Mouse (Mus musculus) midbrain, embryonic 13.5 days (tissue): ENCODE measurements around the gene Ing1. TPM values are rescaled to one million over a fixed set of nuclear protein-coding genes. Genes with fewer than 3 reads are reported as not detected.
"Not testable (repeated sequence)": the region's sequence is repeated elsewhere in the genome, so short reads cannot be mapped to it uniquely, and the experiment has no call there.

Source experiments
- ATAC-seq: fragments of 200-750 bp; cut with Nextera tagmentation; 2 replicates; pipeline ENCODE4 v1.8.0; 2017; ENCODE audit warnings: mild to moderate bottlenecking, moderate TSS enrichment, moderate library complexity
- H3K27ac ChIP-seq: fragments of 300-500 bp; sonication (generic); 2 replicates; pipeline ENCODE4 v1.5.1; 2015; ENCODE audit warnings: inconsistent platforms, mild to moderate bottlenecking, moderate library complexity
- H3K27me3 ChIP-seq: fragments of 300-500 bp; sonication (generic); 2 replicates; pipeline ENCODE4 v1.6.1; 2015; ENCODE audit warnings: mild to moderate bottlenecking, inconsistent platforms
- H3K36me3 ChIP-seq: fragments of 300-500 bp; sonication (generic); 2 replicates; pipeline ENCODE4 v1.6.1; 2015; ENCODE audit warnings: mild to moderate bottlenecking, inconsistent platforms
- H3K4me1 ChIP-seq: fragments of 300-500 bp; sonication (generic); replicated peaks from 2 replicates; pipeline ENCODE4 v1.6.1; 2015; ENCODE audit warnings: inconsistent platforms
- H3K4me2 ChIP-seq: fragments of 300-500 bp; sonication (generic); replicated peaks from 2 replicates; pipeline ENCODE4 v1.6.1; 2015; ENCODE audit warnings: moderate library complexity, mild to moderate bottlenecking, inconsistent platforms
- H3K4me3 ChIP-seq: fragments of 300-500 bp; sonication (generic); replicated peaks from 2 replicates; pipeline ENCODE4 v1.5.1; 2015; ENCODE audit warnings: mild to moderate bottlenecking, inconsistent platforms
- H3K9ac ChIP-seq: fragments of 300-500 bp; sonication (generic); replicated peaks from 2 replicates; pipeline ENCODE4 v1.6.1; 2015; ENCODE audit warnings: mild to moderate bottlenecking, inconsistent platforms
- H3K9me3 ChIP-seq: fragments of 300-500 bp; sonication (generic); 2 replicates; pipeline ENCODE4 v1.6.1; 2016; ENCODE audit warnings: mild to moderate bottlenecking, inconsistent platforms
- WGBS: fragments of 180-500 bp; shearing (Covaris S2); methylation state at CpG from one replicate; pipeline ENCODE4 v1.1.7; 2015; 5-methylcytosine and 5-hydroxymethylcytosine counted together
- polyA plus RNA-seq: library from polyadenylated mRNA; unstranded; fragments of >200 nt; fragmentation: Nextera tagmentation; extraction: Ambion mirVana; gene quantifications from 2 replicates; pipeline ENCODE4 v1.2.1, GENCODE M21; 2015

The Ing1 gene
- polyA plus RNA-seq, 1 experiment from 2014 or later: 46.7 TPM

DNA sequence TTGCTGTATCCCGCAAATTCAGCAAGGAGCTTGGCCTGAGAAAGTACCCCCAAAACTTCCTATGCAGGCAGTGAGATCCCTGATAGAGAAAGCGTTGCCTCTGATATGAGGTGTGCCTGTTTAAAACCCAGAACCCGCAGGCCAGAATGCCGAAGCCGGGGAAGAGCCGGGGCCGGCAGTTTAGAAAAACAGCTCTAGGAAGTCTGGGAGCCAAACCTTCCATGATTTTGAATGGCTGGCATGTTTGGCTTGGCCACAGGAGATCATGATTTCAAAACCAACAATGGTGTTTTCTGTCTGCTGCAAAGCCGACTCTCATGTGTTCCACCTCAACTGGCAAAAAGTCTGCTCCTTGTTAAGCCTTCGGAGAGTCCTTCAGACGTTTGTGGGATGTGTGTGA, 3.0 kb upstream of the Ing1 start:
- Histone ChIP-seq H3K9ac (no peak overlapping the region), H3K27ac (no peak overlapping the region), H3K4me1 (peaks cover 27% of the 10 kb centered on the region), H3K4me2 (no peak overlapping the region), H3K27me3 (peaks cover 3% of the 10 kb centered on the region; the same call in 1 of the 2 replicates), H3K36me3 (0 out of 2 replicates have a peak, but pooled peaks cover under 1% of the 10 kb centered on the region), H3K4me3 (no peak overlapping the region), H3K9me3 (no peaks in the 10 kb centered on the region)
- 87% methylated on average over 10 of the region's 10 CpGs for WGBS
- ATAC-seq: no peak

- H3K27ac ChIP-seq: peak overlapping the region; percentile 100
- peak overlapping the region; percentile 89 for H3K4me3 ChIP-seq
- H3K27me3 ChIP-seq: peaks cover 3% of the 10 kb centered on the region; the same call in 1 of the 2 replicates
- WGBS: under 1% methylated on average over 84 of the region's 103 CpGs
- H3K9me3 ChIP-seq: no peaks in the 10 kb centered on the region
- ATAC-seq: peak; percentile 87
- H3K9ac ChIP-seq: peak overlapping the region; percentile 93
- H3K4me1 ChIP-seq: peaks cover 35% of the 10 kb centered on the region
- no peaks in the 10 kb centered on the region for H3K36me3 ChIP-seq
- peak overlapping the region; percentile 78 for H3K4me2 ChIP-seq
Observed at GRCm38 (mm10) chr8:11555720-11556591, 585 bp downstream of the Ing1 start.

DNA sequence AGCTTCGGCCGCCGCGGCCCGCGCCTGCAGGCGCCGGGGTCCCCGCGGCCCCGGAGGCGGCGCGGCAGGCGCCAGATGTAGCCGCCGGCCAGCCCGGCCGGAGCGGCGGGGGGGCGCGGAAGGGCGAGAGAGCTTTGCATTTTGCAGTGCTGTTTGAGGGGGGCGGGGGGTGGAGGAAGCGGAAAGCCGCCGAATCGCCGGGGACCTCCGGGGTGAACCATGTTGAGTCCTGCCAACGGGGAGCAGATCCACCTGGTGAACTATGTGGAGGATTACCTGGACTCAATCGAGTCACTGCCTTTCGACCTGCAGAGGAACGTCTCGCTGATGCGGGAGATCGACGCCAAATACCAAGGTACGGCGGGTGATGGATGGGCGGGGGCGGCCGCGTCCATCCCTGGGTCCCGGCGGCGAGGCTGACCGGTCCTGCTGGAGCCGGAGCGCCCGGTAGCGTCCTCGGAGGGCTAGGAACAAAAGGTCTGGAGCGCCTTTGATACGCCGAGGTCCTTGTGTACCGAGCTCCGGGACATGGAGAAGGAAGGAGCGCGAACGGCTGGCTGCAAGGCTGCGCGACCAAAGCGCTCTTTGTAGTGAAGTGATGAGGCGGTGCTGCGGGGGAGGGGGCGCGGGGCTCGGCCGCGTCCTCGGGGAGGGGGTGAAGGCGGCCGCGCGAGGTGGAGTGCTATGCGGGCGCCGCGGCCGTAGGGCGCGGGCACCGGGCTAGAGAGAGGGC, 1.5 kb downstream of the Ing1 start:
- Histone ChIP-seq H3K27me3 (peaks cover 3% of the 10 kb centered on the region; the same call in 1 of the 2 replicates), H3K4me2 (peak overlapping the region; percentile 78), H3K4me3 (peak overlapping the region; percentile 89), H3K9ac (peak overlapping the region; percentile 93), H3K4me1 (peaks cover 34% of the 10 kb centered on the region), H3K9me3 (no peaks in the 10 kb centered on the region), H3K36me3 (peaks cover 8% of the 10 kb centered on the region), H3K27ac (peak overlapping the region; percentile 100)
- WGBS: under 1% methylated on average over 74 of the region's 85 CpGs
- ATAC-seq: no peak

DNA sequence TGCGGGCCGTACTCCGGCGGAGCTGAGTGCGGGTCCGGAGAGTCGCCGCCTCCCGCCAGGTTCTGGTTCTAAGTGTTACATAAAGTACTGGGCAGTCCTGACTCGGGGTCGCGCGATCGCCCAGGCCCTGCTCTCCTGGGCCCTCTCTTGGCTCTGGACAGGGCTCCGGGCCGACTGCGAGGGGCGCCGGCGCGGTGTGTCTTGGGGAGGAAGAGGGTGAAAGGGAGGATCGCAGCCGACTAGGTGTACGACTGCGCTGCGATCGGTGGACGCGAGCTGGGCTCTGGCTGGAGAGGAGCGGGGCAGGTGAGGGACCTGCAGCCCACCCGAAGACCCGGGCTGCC, 2.0 kb downstream of the Ing1 start:
- peak; percentile 0; the same call in 1 of the 2 replicates for ATAC-seq
- Histone ChIP-seq H3K36me3 (peaks cover 14% of the 10 kb centered on the region), H3K4me3 (peak overlapping the region; percentile 89), H3K9me3 (no peaks in the 10 kb centered on the region), H3K9ac (peak overlapping the region; percentile 93), H3K27me3 (no peaks in the 10 kb centered on the region), H3K4me2 (peak overlapping the region; percentile 78), H3K27ac (peak overlapping the region; percentile 100), H3K4me1 (peaks cover 34% of the 10 kb centered on the region)
- WGBS: 2% methylated on average over 30 of the region's 32 CpGs

DNA sequence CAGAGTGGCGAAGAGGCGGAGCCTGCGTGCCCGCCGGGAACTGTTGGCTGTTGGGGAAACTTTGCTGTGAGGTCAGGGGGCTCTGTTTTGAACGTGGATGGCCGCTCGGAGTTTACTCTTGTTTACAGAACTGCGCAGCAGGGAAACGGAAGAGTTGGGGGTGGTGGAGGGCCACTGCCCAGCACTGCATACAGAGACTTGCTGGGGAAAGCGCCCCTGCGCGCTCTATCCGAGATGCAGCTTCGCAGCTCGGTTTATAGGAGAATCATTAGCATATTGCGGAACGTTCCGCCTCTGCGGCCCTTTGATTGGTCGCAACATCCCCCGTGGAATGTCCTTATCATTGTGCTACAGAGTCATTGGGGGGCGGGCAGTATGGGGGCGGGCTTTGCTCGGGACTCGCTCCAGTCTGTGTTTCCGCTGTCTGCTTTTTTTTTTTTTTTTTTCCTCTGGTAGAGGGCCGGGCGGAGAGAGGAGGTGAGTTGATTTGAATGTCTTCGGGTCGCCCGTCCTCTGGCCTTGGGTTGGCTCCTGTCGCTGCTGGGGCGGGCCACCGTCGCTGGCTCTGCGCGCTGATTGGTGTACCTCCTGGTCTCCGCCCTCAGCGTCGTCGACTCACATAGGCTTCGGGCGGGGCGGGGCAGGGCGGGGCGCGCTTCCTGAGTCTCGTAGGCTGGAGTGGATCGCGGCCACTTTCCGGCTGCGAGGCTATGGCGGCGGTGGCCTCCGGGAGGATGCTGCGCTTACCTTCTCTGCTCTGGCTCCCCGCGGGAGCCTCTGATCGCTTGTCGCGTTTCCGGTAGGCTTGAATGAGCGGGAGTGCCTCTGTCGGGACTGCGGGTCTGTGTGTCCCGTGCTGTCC, 2.6 kb downstream of the Ing1 start:
- Histone ChIP-seq H3K36me3 (peaks cover 14% of the 10 kb centered on the region), H3K9ac (peak overlapping the region; percentile 93), H3K4me3 (peak overlapping the region; percentile 89), H3K4me2 (peak overlapping the region; percentile 78), H3K27ac (peak overlapping the region; percentile 100), H3K9me3 (no peaks in the 10 kb centered on the region), H3K4me1 (peaks cover 34% of the 10 kb centered on the region), H3K27me3 (no peaks in the 10 kb centered on the region)
- ATAC-seq: peak; percentile 83
- WGBS: under 1% methylated on average over 67 of the region's 67 CpGs

DNA sequence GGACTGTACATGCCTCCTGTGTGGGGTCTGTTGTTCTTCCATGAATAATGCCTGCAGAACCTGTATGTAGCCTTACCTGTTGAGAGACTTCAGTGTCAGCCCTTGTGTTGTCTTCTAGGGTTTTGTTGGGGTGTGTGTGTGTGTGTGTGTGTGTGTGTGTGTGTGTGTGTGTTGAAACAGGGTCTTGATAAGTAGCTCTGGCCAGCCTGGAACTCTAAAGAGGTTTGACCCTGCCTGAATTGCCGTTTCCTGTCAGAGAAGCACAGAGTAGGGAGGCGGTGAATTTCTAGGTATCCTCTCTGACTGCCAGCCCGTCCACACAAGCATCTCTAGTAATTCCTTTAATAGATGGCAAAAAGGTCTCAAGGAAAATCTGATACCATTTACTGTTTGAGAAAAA, 4.1 kb downstream of the Ing1 start:
- Histone ChIP-seq H3K4me3 (0 out of 2 replicates have a peak overlapping the region, but pooled peaks have one; percentile 89), H3K9ac (no peak overlapping the region), H3K9me3 (no peaks in the 10 kb centered on the region), H3K27ac (no peak overlapping the region), H3K4me1 (peaks cover 23% of the 10 kb centered on the region), H3K27me3 (no peaks in the 10 kb centered on the region), H3K36me3 (peaks cover 29% of the 10 kb centered on the region), H3K4me2 (peak overlapping the region; percentile 78)
- WGBS: 77% methylated on average over 3 of the region's 3 CpGs
- no peak for ATAC-seq

- no peak overlapping the region for H3K27ac ChIP-seq
- H3K9ac ChIP-seq: 0 out of 2 replicates have a peak overlapping the region, but pooled peaks have one; percentile 10
- no peaks in the 10 kb centered on the region for H3K27me3 ChIP-seq
- H3K4me2 ChIP-seq: no peak overlapping the region
- WGBS: 87% methylated on average over 9 of the region's 9 CpGs
- no peaks in the 10 kb centered on the region for H3K9me3 ChIP-seq
- peaks cover 36% of the 10 kb centered on the region for H3K36me3 ChIP-seq
- no peak for ATAC-seq
- peaks cover 21% of the 10 kb centered on the region for H3K4me1 ChIP-seq
- no peak overlapping the region for H3K4me3 ChIP-seq
Observed at GRCm38 (mm10) chr8:11560220-11560619, 4.8 kb downstream of the Ing1 start.

DNA sequence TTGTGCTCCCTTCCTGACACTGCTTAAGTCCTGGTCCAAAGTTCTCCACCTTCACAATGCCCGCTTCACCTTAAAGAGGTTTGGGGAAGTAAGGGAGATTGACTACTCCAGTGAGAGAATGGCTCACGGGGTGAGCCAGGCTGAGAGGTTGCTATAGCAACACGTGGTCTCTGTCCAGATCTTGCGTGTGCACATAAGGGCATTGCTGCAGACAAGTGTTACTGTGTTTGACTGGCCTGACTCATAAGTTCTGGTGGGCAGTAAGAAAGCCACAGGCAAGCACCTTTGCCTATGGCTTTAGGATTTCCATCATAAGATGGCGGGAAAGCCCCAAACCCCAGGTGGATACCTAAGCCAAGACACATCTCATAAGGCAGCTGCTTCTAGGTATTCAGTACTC, 8.9 kb downstream of the Ing1 start:
- peaks cover 12% of the 10 kb centered on the region for H3K4me1 ChIP-seq
- H3K36me3 ChIP-seq: peaks cover 61% of the 10 kb centered on the region
- no peak overlapping the region for H3K27ac ChIP-seq
- H3K9ac ChIP-seq: no peak overlapping the region
- no peak overlapping the region for H3K4me2 ChIP-seq
- no peaks in the 10 kb centered on the region for H3K9me3 ChIP-seq
- no peak overlapping the region for H3K4me3 ChIP-seq
- H3K27me3 ChIP-seq: no peaks in the 10 kb centered on the region
- no peak for ATAC-seq
- WGBS: 94% methylated on average over 5 of the region's 5 CpGs

DNA sequence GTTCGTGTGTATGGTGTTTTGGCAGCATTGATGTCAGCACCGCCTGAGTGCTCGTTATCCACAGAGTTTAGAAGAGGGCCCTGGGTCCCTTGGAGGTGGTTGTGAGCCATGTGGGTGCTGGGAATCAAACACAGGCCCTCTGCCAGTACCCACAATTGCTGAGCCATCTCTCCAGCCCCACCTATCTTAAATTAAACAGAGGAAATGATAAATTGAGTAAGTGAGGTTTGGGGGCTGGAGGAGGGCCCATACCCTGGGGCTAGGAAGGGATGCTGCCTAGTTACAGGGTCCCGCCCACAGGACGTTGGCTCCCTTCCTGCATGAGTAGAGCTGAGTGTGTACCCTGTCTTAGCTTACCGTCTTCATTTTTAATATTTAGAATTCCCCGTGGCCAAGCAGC, 9.3 kb downstream of the Ing1 start:
- Histone ChIP-seq H3K9ac (no peak overlapping the region), H3K27me3 (no peaks in the 10 kb centered on the region), H3K4me1 (peaks cover 9% of the 10 kb centered on the region; the same call in 1 of the 2 replicates), H3K27ac (no peak overlapping the region), H3K9me3 (no peaks in the 10 kb centered on the region), H3K36me3 (peaks cover 61% of the 10 kb centered on the region), H3K4me2 (no peak overlapping the region), H3K4me3 (no peak overlapping the region)
- 91% methylated on average over 7 of the region's 7 CpGs for WGBS
- ATAC-seq: no peak

DNA sequence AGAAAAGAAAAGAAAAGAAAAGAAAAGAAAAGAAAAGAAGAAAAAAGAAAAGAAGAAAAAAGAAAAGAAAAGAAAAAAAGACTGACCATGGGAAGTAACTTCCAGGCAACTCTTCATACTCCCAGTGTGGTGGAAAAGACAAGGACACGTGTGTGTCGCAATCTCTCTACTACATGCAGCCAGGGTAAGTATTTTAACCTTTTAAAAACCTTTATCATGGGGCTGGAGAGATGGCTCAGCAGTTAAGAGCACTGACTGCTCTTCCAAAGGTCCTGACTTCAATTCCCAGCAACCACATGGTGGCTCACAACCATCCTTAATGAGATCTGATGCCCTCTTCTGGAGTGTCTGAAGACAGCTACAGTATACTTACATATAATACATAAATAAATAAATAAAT, 12.8 kb downstream of the Ing1 start:
- H3K27me3 ChIP-seq, H3K9me3 ChIP-seq, H3K4me2 ChIP-seq, H3K27ac ChIP-seq, H3K4me1 ChIP-seq, H3K9ac ChIP-seq, H3K4me3 ChIP-seq, ATAC-seq: not testable (repeated sequence)
- WGBS: 99% methylated on average over 2 of the region's 2 CpGs
- H3K36me3 ChIP-seq: peaks cover 46% of the 10 kb centered on the region

- 88% methylated on average over 22 of the region's 22 CpGs for WGBS
- Histone ChIP-seq H3K4me1 (no peaks in the 10 kb centered on the region), H3K27me3 (no peaks in the 10 kb centered on the region), H3K4me2 (no peak overlapping the region), H3K27ac (no peak overlapping the region), H3K9ac (no peak overlapping the region), H3K4me3 (no peak overlapping the region), H3K9me3 (no peaks in the 10 kb centered on the region), H3K36me3 (peaks cover 33% of the 10 kb centered on the region)
- ATAC-seq: no peak; the same call in 1 of the 2 replicates
Observed at GRCm38 (mm10) chr8:11569260-11570097, 14.1 kb downstream of the Ing1 start.
